Mouse (Mus musculus) brain, embryonic 14.5 days (tissue): Measurements from ENCODE around the gene Pop4.

Source experiments
- CTCF ChIP-seq: fragments of 200-500 bp; IDR thresholded peaks from 2 replicates; pipeline ENCODE4 v1.5.1; 2012; ENCODE audit warnings: inconsistent platforms, mild to moderate bottlenecking, moderate library complexity, borderline replicate concordance; ENCODE audit not compliant: insufficient read depth, insufficient read length; ENCODE audit errors: extremely low read depth
- POLR2A ChIP-seq: fragments of 200-500 bp; IDR thresholded peaks from 2 replicates; pipeline ENCODE4 v1.6.1; 2012; ENCODE audit warnings: mild to moderate bottlenecking, inconsistent platforms, borderline replicate concordance; ENCODE audit not compliant: poor library complexity, insufficient read depth, insufficient read length, severe bottlenecking; ENCODE audit errors: extremely low read depth

GRCm38 (mm10) chr7:38259631-38260030 is 11.6 kb downstream of the Pop4 start:
- TF ChIP-seq CTCF (no peak), POLR2A (no peak)
